Mouse (Mus musculus) kidney, adult 8-10 months (tissue): ENCODE measurements at regions not wholly inside any gene's neighbourhood (a gene's known extent, or its start where the extent isn't known, plus 50 kb on each side); places are given as distances from the start of the nearest gene placed in this dataset.
"Not testable (repeated sequence)": the region's sequence is repeated elsewhere in the genome, so short reads cannot be mapped to it uniquely, and the experiment has no call there.

Source experiments
- DNase-seq, 2 experiments: peaks; one replicate each; pipeline ENCODE4 v3.0.0; 2022

GRCm38 (mm10) chr5:12639549-12639948 lies 256.4 kb downstream of the Sema3d start:
- DNase-seq, result no peak

- no peak for DNase-seq
Measured at GRCm38 (mm10) chr5:12646269-12646668, 263.1 kb downstream of the Sema3d start.

DNA sequence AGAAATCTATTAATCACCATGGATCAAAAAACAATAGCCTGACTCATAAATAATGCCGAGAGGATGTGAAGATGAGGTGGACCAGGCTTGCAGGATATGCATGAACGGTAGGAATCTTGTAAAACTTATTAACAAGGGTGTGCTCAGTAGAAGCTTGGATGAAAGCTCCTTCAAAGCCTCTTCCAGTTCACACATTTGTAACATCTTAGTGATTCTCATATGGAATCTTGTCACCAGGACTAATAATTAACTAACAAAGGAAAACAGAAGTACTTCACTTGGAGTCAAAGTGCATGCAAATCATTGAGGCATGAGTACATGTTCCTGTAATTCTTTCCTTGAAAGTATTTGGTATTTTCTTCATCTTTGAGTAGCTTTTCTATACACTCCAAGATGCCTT lies 290.5 kb downstream of the Sema3d start:
- peak in 1 of 2 experiments; percentile 24 for DNase-seq

- DNase-seq, result no peak
Measured at GRCm38 (mm10) chr5:12674134-12674533, 290.9 kb downstream of the Sema3d start.

DNA sequence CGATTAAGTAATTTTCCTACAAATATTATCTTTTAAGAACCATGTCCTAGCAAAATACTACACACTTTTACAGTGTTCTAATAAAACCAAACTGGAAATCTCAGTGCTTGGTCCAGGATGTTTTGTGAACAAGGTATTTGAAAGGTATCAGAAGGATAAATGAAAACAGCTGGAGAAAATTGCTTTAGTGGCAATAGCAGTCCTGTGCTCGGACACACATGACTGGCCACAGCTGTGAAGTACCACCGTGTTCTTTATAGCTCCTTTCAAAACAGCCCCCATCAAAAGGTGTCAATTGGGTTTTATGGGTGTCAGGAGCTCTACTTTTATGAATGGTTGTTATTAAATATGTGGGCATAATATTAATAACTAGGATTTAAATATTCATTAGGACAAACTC lies 293.5 kb downstream of the Sema3d start:
- DNase-seq, result no peak

GRCm38 (mm10) chr5:12714894-12715293 lies 331.7 kb downstream of the Sema3d start:
- no peak for DNase-seq

GRCm38 (mm10) chr5:12751514-12751913 lies 368.3 kb downstream of the Sema3d start:
- no peak for DNase-seq

DNA sequence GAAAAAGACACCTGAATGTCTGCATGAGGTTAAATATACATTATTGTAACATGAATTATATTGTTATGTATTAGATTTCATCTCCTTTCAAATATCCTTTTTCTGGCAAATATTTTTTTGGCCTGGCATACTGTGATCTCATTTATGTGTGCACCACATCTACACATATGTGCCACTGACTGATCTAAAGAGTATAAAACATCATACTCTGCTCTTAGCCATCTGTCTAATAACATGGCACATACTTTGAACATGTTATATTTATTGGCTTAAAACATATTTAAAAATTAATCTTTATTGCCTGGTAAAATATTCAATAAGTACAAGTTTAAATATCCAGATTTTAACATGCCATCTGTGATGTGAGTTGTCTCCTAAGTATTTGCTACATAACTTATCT lies 365.6 kb upstream of the Sema3a start:
- DNase-seq, result no peak

GRCm38 (mm10) chr5:12767383-12767782 lies 357.8 kb upstream of the Sema3a start:
- DNase-seq, result no peak

DNA sequence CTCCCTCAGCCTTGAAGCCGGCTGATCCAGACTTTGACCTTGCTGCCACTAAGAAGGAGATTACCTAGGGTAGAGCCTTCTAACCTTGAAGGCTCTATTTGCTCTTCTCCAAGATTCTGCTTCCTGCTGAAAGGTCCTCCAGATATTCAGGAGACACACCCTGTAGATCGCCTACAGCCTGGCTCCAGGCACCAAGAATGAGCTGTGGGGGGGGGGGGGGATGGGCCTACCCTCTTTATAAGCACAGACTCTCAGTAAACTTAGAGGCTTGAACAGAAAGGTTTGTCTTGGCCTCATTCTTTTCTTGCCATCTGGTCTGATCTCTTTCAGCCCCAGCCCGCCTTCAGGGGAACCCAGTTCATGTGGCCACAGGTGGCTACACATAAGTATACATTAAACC lies 342.5 kb upstream of the Sema3a start:
- DNase-seq, result no peak

DNA sequence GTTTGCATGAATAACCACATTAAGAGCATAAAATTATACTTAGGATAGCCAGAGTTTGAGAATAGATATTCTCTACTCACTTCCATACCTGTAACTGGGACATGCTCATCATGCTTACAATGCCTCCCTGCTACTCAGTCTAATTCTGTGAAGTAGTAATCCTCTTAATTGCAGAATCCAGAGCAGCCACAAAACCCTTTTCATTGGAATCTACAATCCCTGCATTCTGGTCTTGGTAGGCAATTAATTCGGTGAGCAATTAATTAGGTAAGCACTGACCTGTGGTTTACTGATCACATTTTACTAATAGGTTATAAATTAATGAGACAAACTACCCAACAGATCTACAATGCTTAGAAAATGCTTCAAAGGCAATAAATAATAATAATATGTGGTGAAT lies 316.5 kb upstream of the Sema3a start:
- no peak for DNase-seq

DNA sequence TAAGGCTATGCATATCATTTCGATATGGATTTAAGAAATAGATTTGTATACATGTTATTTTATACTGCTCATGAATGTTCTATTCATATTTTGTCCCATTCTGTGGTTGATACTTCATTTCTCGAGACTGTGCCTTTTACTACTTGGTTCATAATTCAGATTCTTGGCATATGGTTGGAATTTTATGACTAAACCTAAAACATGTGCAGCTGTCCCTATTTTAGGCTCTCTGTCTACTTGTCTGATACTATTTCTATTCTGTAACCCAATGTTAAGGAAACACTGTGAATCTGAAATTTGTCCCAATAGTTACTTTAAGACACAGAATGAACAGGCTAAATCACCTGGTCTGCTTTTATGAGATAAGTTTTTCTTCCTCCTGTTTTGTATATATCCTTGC lies 315.3 kb upstream of the Sema3a start:
- no peak for DNase-seq

DNA sequence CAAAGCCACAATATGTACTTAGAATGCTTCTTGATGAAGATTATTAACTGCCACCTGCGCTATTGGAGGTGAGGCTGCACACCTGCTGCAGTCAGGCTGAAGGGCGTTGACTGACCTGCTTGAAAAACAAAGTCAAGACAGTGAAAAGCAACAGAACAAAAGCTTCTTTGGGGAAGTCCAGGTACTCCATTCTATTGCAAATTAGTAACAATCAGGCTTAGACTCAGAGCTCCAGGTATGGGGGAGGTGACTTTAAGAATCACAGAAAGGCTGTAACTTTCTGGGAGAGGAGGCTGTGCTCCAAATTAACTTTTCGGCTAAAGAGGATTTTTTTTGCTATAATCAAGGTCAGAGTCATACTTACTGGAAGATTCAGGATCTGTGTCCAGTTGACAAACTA lies 278.0 kb upstream of the Sema3a start:
- not testable (repeated sequence) for DNase-seq

- DNase-seq, result no peak
Measured at GRCm38 (mm10) chr5:12856869-12857268, 268.3 kb upstream of the Sema3a start.

GRCm38 (mm10) chr5:12868355-12869217 lies 256.6 kb upstream of the Sema3a start:
- DNase-seq, result no peak

DNA sequence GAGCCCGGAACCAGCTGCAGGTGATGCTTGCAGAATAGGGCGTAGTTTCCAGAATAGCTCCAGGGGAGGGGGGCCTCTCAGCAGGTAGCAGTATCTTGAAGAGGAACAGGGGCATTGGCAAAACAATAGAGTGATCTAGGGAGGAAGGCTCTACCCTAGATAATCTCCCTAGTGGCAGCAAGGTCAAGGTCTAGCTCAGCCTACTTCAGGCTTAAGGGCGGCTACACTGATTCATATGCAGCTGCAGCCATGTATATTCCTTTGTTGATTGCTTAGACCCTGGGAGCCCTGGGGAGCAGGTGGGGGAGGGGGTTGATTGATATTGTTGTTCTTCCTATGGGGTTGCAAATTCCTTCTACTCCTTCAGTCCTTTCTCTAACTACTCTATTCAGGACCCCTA lies 252.3 kb upstream of the Sema3a start:
- DNase-seq, result no peak

DNA sequence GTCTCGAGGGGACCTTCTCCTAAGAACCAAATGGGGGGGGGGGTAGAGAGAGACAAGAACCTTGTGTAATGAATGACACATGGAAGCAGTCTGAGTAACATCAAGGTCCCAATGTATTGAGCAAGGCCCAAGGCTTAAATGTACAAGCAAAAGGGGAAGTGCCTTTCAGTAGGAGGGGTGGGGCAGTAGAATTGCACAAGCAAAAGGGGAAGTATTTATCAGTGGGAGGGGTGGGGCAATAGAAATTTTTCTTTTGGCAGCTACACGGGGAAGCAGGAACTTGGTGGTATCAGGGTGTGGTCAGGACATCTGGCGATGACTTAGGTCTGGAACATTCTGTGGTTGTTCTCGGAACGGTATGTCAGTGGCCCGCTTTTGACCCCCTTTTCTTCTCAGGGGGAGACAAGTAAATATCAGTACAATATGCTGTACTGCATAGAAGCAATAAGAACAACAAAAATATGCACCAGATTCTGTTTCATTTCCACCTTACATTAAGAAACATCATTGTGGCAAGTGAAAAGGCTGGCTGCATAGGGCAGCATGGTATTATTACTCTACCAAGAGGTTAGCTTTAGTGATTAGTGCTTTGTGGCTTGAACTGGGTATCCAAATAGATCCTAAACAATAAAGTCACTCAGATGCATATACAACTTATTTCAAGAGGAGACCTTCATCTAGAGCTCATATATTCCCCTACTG lies 247.5 kb upstream of the Sema3a start:
- DNase-seq, result no peak

- no peak for DNase-seq
Measured at GRCm38 (mm10) chr5:12892333-12892732, 232.9 kb upstream of the Sema3a start.

DNA sequence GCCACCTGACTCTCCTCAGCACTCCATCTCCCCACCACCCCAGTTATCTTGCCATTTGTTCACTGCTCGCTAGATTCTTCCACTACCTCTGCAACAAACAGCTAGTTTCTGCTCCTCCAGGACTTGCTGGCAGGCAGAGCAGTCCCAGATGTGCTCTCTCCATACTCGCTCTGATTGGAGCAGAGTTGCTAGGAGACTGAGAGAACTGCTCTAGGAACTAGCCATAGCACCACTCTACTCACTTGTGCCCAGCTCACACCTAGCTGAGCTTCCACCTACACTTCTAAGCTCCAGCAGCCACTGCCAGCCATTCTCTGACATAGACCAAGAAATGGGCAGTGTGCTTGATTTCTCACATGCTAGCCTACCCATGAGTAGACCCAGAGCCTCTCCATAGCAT lies 230.6 kb upstream of the Sema3a start:
- no peak for DNase-seq

DNA sequence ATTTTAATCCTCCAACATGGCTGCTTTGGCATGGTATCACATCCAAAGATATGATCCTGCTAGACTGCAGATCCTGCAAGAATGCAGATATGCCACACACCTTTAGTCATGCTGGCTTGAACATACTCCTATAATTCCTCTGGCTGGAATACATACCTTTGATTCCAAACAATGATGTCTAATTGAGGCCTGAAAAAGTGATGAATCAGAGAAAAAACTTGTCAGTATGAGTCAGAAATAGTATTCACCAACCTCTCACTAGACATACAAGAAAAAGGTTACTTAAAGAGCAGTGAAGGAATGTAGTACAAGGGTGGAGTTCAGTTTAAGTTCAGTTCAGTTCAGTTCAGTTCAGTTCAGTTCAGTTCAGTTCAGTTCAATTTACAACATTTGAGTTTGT lies 214.5 kb upstream of the Sema3a start:
- no peak for DNase-seq

DNA sequence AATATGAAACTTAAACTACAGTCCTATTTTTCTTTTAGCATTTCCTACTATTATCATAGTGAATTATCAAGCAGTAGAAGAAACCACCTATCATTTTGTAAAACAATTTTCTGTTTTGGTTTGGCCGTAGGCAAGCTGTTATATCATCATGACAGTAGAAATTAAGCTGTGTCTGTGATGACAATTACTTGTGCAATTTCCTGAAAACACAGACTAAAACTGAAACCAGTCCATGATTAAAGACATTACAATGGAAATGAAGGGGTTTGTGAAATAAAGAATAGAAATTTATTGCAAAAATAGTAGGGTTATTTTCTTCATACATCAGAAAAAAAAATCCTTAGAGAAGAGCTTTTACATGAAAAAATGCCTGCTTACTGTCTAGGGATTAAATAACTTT lies 210.8 kb upstream of the Sema3a start:
- DNase-seq, result no peak

GRCm38 (mm10) chr5:12919335-12919734 lies 205.9 kb upstream of the Sema3a start:
- DNase-seq, result no peak

GRCm38 (mm10) chr5:12922889-12923288 lies 202.3 kb upstream of the Sema3a start:
- no peak for DNase-seq

GRCm38 (mm10) chr5:12925466-12925865 lies 199.7 kb upstream of the Sema3a start:
- DNase-seq, result no peak
